Mouse (Mus musculus) thymus, adult 2 months (tissue): ENCODE results near the gene Hoxb9.

Experiments
- CTCF ChIP-seq: fragments of 200-500 bp; IDR thresholded peaks from 2 replicates; pipeline ENCODE4 v1.5.1; 2012; ENCODE audit warnings: mild to moderate bottlenecking, control low read depth, low read length, moderate library complexity, borderline replicate concordance; ENCODE audit not compliant: control insufficient read depth, poor library complexity, insufficient read depth; ENCODE audit errors: extremely low read depth
- POLR2A ChIP-seq: fragments of 200-500 bp; IDR thresholded peaks from 2 replicates; pipeline ENCODE4 v1.6.1; 2012; ENCODE audit warnings: mild to moderate bottlenecking, low read length, control low read depth, moderate library complexity; ENCODE audit not compliant: control insufficient read depth, poor library complexity, insufficient read depth; ENCODE audit errors: extremely low read depth

GRCm38 (mm10) chr11:96284041-96284749 lies 12.9 kb downstream of the Hoxb9 start:
- TF ChIP-seq CTCF = peak; percentile 31; the same call in 1 of the 2 replicates
- TF ChIP-seq POLR2A = no peak
